Mouse (Mus musculus) neural tube, embryonic 15.5 days (tissue): ENCODE measurements around the gene Sdc4. TPM values are rescaled to one million over a fixed set of nuclear protein-coding genes. Genes with fewer than 3 reads are reported as not detected.
A peak's percentile ranks its signal among the peaks of the same experiment; 100 is the strongest.

Experiments
- ATAC-seq: fragments of 200-750 bp; cut with Nextera tagmentation; 2 replicates; pipeline ENCODE4 v1.8.0; 2017; ENCODE audit warnings: mild to moderate bottlenecking, moderate TSS enrichment, moderate library complexity; ENCODE audit not compliant: low FRiP score
- H3K27ac ChIP-seq: fragments of 300-500 bp; sonication (generic); replicated peaks from 2 replicates; pipeline ENCODE4 v1.5.1; 2015; ENCODE audit warnings: mild to moderate bottlenecking, inconsistent platforms
- H3K27me3 ChIP-seq: fragments of 300-500 bp; sonication (generic); replicated peaks from 2 replicates; pipeline ENCODE4 v1.6.1; 2015; ENCODE audit warnings: inconsistent platforms
- H3K36me3 ChIP-seq: fragments of 300-500 bp; sonication (generic); 2 replicates; pipeline ENCODE4 v1.6.1; 2015; ENCODE audit warnings: inconsistent platforms
- H3K4me1 ChIP-seq: fragments of 300-500 bp; sonication (generic); 2 replicates; pipeline ENCODE4 v1.6.1; 2015; ENCODE audit warnings: inconsistent platforms
- H3K4me2 ChIP-seq: fragments of 300-500 bp; sonication (generic); 2 replicates; pipeline ENCODE4 v1.6.1; 2015; ENCODE audit warnings: inconsistent platforms, mild to moderate bottlenecking, moderate library complexity
- H3K4me3 ChIP-seq: fragments of 300-500 bp; sonication (generic); replicated peaks from 2 replicates; pipeline ENCODE4 v1.5.1; 2015; ENCODE audit warnings: mild to moderate bottlenecking, inconsistent platforms
- H3K9ac ChIP-seq: fragments of 300-500 bp; sonication (generic); replicated peaks from 2 replicates; pipeline ENCODE4 v1.6.1; 2015; ENCODE audit warnings: mild to moderate bottlenecking, inconsistent platforms
- H3K9me3 ChIP-seq: fragments of 300-500 bp; sonication (generic); replicated peaks from 2 replicates; pipeline ENCODE4 v1.6.1; 2016; ENCODE audit warnings: inconsistent platforms
- WGBS: fragments of 180-500 bp; shearing (Covaris S2); methylation state at CpG from one replicate; pipeline ENCODE4 v1.1.7; 2015; ENCODE audit warnings: mixed read lengths; 5-methylcytosine and 5-hydroxymethylcytosine counted together
- polyA plus RNA-seq: library from polyadenylated mRNA; unstranded; fragments of >200 nt; fragmentation: Nextera tagmentation; extraction: Ambion mirVana; gene quantifications from 2 replicates; pipeline ENCODE4 v1.2.1, GENCODE M21; 2015

The Sdc4 gene
- polyA plus RNA-seq, 1 experiment from 2014 or later, result 9.0 TPM

DNA sequence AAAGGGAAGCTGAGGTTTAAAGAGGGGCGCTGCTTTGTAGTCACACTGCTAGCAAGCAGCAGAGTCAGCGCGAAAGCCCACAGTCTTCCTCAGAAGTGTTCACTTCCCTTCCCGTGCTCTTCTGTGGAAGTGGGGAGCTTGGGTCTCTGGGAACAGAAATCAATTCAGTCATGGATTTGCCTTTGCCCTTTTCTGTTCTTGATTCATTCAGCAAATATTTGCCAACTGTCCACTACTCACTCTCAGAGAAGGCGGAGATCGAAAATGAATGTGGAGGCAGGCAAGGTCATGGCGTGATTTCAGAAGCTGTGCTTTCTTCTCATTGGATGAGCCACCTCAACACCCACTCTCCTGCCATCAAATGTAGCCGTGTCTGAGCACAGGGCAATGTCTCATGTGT, 14.8 kb upstream of the Sdc4 start:
- H3K9me3 ChIP-seq, result no peaks in the 10 kb centered on the region
- 89% methylated on average over 8 of the region's 8 CpGs for WGBS
- H3K27me3 ChIP-seq, result no peaks in the 10 kb centered on the region
- H3K4me1 ChIP-seq, result peaks cover 23% of the 10 kb centered on the region
- no peak overlapping the region for H3K27ac ChIP-seq
- H3K4me3 ChIP-seq, result no peak overlapping the region
- ATAC-seq, result no peak
- H3K36me3 ChIP-seq, result 0 out of 2 replicates have a peak, but pooled peaks cover 8% of the 10 kb centered on the region
- no peak overlapping the region for H3K9ac ChIP-seq
- H3K4me2 ChIP-seq, result no peak overlapping the region

DNA sequence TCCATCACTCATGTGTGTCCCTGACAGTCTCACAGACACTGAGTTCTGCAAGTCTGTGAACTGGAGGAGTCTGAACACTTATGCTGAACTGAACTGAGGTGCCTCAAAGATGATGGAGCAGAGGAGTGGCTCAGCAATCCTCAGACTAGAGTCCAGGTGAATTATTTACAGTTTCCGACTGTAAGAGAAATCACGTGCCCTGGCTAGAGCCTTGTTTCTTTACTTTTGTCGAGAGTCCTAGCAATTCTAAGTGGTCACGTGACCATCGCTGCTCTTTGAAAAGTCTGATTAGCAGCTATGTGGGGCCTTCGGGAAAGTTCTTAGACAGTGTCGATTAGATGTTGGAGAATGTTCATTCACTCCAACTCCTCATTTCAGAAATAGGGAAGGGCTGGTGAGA, 14.3 kb upstream of the Sdc4 start:
- H3K4me3 ChIP-seq, result no peak overlapping the region
- no peak overlapping the region for H3K4me2 ChIP-seq
- ATAC-seq, result no peak
- no peak overlapping the region for H3K9ac ChIP-seq
- no peaks in the 10 kb centered on the region for H3K9me3 ChIP-seq
- H3K36me3 ChIP-seq, result 0 out of 2 replicates have a peak, but pooled peaks cover 2% of the 10 kb centered on the region
- peaks cover 22% of the 10 kb centered on the region for H3K4me1 ChIP-seq
- no peak overlapping the region for H3K27ac ChIP-seq
- WGBS, result 56% methylated on average over 7 of the region's 7 CpGs
- H3K27me3 ChIP-seq, result no peaks in the 10 kb centered on the region

DNA sequence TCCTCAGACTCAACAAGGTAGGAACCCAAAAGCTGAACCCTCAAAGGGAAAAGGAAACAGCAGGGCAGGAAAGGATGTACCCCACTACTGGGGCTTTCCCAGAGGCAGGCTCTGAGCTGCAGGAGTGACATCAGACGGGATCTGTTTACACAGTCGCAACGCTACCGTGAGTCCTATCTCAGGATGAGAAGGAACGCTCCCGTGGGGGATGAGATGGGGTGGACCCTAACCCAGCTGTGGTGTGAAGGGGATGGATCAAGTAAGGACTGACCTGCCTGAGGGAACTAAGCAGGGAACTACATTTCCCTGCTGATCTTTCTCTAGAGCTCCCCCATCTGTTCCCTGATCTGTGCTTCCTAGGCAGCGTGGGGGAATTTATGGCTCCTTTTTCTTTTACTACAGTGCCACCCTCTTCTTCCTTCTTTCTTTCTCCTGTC, 13.2 kb upstream of the Sdc4 start, which contains the start of gene Sys1:
TSS of gene Sys1 (plus strand) at position 101 of the 437 bp plus-strand sequence.
- Histone ChIP-seq H3K27ac (no peak within 1 kb of the TSS), H3K27me3 (no peaks in the 10 kb centered on the region), H3K4me2 (peak within 1 kb of the TSS; percentile 37), H3K36me3 (no peaks in the 10 kb centered on the region), H3K9me3 (no peaks in the 10 kb centered on the region), H3K4me3 (peak within 1 kb of the TSS; percentile 2; the same call in 1 of the 2 replicates), H3K9ac (peak within 1 kb of the TSS; percentile 2; the same call in 1 of the 2 replicates), H3K4me1 (peaks cover 11% of the 10 kb centered on the region)
- no peak for ATAC-seq
- 0% methylated on average over 7 of the region's 7 CpGs for WGBS

DNA sequence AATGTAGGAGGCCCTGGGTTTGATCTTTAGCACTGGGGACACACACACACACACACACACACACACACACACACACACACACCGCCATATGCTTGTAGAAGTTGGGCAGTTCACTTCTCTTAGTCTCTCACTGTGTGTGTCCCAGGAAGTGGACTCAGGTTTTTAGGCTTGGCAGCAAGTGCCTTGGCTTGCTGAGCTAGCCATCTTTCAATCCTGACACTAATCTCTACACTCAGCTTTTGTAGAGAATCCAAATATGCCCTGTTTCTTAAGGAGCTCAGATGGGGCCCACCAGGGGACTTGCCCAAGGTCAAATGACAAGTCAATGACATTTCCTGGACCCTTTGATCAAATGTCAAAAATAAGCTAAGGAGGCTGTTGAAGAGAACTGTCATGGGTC, 12.7 kb upstream of the Sdc4 start:
- H3K9ac ChIP-seq, result peak overlapping the region; percentile 2; the same call in 1 of the 2 replicates
- H3K4me2 ChIP-seq, result peak overlapping the region; percentile 37

DNA sequence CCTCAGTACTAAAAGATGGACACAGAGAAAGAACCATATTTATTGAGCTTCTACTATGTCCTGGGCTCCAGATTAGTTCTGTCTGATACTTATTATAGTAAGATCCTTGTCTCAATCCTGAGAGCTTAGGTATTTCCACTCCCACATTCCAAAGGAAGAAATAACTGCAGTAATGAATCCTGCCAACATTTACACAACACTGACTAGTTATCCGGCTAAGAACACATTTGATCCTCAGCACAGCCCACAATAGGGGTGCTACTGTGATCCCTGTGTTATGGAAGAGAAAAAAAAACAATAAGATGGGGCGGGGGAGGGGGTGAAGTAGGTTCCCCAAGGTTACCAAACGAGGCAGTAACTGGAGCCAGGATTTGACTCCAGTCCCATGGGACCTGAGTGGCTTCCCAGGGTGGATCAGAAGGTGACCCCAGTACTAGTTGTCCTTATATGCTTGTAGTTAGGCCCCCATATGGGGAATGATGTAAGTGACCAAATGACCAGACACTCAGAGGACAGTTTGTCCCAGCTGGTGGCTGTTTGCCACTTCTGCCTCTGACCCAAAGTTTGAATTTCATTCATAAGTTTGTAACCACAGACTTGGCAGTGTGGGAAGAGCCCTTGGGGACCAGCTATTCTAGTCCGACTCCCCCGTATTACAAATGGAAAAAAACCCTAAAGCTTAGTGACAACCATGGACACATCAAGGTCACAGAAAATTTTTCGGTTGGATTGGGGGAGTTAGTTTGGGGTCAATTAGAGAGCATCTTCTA, 11.9 kb upstream of the Sdc4 start:
- H3K9ac ChIP-seq, result no peak overlapping the region
- no peaks in the 10 kb centered on the region for H3K9me3 ChIP-seq
- no peak overlapping the region for H3K4me2 ChIP-seq
- no peaks in the 10 kb centered on the region for H3K27me3 ChIP-seq
- H3K36me3 ChIP-seq, result no peaks in the 10 kb centered on the region
- no peak for ATAC-seq
- H3K4me1 ChIP-seq, result peaks cover 7% of the 10 kb centered on the region
- no peak overlapping the region for H3K27ac ChIP-seq
- WGBS, result 77% methylated on average over 6 of the region's 6 CpGs
- no peak overlapping the region for H3K4me3 ChIP-seq

More for the DNA sequence above, 12.7 kb upstream of the Sdc4 start:
- no peaks in the 10 kb centered on the region for H3K9me3 ChIP-seq
- 88% methylated on average over 1 of the region's 1 CpGs for WGBS
- ATAC-seq, result no peak
- no peaks in the 10 kb centered on the region for H3K27me3 ChIP-seq
- no peak overlapping the region for H3K4me3 ChIP-seq
- H3K36me3 ChIP-seq, result no peaks in the 10 kb centered on the region
- H3K4me1 ChIP-seq, result peaks cover 7% of the 10 kb centered on the region
- no peak overlapping the region for H3K27ac ChIP-seq

DNA sequence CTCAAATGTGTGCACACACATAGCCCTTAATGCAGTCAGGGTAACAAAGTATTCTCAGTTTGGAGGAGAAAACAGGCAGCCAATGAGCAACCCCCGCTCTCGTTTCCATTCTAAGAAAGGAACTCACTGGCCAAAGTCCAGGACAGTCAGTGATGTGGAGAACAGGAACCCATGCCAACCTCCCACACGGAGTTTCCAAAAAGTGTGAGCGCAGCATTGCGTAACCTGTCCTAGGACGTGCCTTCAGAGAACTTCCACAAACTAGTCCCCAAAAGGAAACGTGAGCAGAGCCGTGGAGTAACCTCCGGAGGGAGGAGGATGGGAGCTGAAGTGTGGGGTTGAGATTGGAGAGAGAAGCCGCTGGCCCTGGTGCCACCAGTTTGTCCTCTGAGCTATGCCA, 11.2 kb upstream of the Sdc4 start:
- Histone ChIP-seq H3K4me3 (no peak overlapping the region), H3K9me3 (no peaks in the 10 kb centered on the region), H3K36me3 (no peaks in the 10 kb centered on the region), H3K9ac (no peak overlapping the region), H3K27me3 (no peaks in the 10 kb centered on the region), H3K4me2 (no peak overlapping the region), H3K4me1 (peaks cover 7% of the 10 kb centered on the region), H3K27ac (no peak overlapping the region)
- ATAC-seq, result no peak
- 86% methylated on average over 10 of the region's 10 CpGs for WGBS

DNA sequence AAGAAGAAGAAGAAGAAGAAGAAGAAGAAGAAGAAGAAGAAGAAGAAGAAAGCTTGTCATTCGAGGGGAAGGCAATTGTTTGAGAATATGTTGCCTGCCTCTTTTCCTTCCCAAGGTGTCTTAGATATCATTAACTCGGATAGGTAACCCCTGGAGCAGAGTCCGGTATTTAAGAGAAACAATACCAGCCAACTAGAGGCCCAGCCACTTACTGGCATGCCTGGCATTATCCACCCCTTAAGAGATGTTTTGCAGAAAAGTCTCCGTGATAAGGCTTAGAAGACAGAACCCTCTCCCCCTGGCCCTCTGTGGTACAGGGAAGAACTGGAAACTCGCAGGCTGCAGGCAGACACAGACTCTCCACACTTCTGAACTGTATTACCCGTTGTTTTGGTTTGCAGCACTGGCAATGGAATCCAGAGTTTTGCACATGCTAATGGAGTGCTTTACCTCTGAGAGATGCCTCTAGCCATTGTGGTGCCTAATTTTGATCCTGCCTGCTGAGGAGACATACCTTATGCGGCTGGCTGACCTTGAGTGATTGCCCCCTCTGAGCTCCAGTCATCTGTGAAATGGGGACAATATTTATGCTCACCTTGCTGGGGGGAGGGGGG, 10.3 kb upstream of the Sdc4 start:
- no peak overlapping the region for H3K4me3 ChIP-seq
- no peak overlapping the region for H3K4me2 ChIP-seq
- peaks cover 7% of the 10 kb centered on the region for H3K4me1 ChIP-seq
- no peaks in the 10 kb centered on the region for H3K9me3 ChIP-seq
- WGBS, result 77% methylated on average over 7 of the region's 7 CpGs
- no peak overlapping the region for H3K27ac ChIP-seq
- ATAC-seq, result no peak
- H3K27me3 ChIP-seq, result no peaks in the 10 kb centered on the region
- no peaks in the 10 kb centered on the region for H3K36me3 ChIP-seq
- H3K9ac ChIP-seq, result no peak overlapping the region

DNA sequence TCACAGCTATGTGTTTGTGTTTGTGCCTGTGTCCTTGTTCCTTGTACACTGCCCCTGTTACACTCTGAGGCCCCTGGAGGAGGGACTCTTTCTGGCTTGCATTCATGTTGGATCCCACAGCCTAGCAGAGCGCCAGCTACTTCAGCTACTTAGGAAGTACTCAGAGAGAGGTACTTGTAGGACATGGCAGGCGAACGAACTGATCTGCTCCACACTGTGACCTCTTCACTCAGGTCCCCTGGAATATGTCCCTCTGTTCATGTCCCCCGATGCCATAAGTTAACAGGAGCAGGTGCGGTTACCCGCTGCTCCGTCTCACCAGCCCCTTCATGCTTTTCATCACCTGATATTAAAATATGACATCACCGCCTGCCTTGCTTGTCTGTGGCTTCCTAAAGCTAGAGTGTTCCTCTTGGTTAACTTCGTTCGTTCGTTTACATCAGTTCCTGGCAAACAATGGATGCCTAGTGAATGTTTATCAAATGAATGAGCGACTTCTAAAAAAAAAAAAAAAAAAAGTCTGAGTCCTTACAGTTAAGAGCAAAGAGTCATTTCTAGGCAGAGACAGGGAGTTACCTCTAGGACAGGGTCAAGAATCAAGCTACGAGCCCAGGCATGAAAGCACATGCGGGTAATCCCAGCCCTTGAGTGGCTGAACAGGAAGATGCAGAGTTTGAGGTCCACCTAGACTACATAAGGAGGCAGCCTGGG, 9.5 kb upstream of the Sdc4 start:
- WGBS, result 86% methylated on average over 14 of the region's 14 CpGs

DNA sequence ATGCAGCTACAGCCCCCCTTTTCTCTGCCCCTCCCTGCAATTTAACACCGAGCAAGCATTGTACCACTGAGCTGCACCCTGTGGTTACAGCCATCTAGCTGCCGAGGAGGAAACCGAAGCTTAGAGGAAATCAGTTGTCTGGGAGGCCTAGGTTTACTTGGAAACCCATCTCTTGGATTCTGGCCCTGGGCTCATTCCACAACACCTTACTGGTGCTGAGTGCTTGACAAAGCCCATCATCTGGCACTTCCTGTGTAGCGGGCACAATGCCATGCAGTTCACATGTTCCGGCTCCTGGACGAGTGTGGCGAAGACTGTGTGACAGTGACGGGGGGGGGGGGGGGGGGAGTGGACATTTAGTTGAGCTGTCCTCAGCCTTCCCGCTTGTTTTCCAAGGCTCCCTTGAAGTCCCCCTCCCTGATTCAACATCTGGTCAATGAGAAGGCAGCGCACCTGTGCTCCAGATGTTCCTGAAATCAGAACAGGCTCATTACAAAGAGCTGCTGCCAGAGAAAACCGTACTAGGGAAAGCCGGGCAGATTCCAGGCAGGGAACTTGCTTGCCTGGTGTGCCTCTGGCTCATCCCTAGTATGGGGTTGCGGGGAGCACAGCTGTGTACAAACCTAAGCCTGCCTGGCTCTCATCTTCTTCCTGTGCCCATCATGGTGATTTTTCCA, 8.5 kb upstream of the Sdc4 start:
- Histone ChIP-seq H3K4me2 (no peak overlapping the region), H3K4me3 (no peak overlapping the region), H3K9ac (no peak overlapping the region), H3K36me3 (no peaks in the 10 kb centered on the region), H3K27me3 (no peaks in the 10 kb centered on the region), H3K27ac (no peak overlapping the region), H3K9me3 (no peaks in the 10 kb centered on the region), H3K4me1 (peaks cover 7% of the 10 kb centered on the region)
- no peak for ATAC-seq
- 50% methylated on average over 12 of the region's 13 CpGs for WGBS

More for the DNA sequence above, 9.5 kb upstream of the Sdc4 start:
- H3K4me2 ChIP-seq, result no peak overlapping the region
- no peaks in the 10 kb centered on the region for H3K36me3 ChIP-seq
- ATAC-seq, result no peak
- no peak overlapping the region for H3K27ac ChIP-seq
- no peak overlapping the region for H3K4me3 ChIP-seq
- H3K4me1 ChIP-seq, result peaks cover 7% of the 10 kb centered on the region
- H3K27me3 ChIP-seq, result no peaks in the 10 kb centered on the region
- no peaks in the 10 kb centered on the region for H3K9me3 ChIP-seq
- H3K9ac ChIP-seq, result no peak overlapping the region

DNA sequence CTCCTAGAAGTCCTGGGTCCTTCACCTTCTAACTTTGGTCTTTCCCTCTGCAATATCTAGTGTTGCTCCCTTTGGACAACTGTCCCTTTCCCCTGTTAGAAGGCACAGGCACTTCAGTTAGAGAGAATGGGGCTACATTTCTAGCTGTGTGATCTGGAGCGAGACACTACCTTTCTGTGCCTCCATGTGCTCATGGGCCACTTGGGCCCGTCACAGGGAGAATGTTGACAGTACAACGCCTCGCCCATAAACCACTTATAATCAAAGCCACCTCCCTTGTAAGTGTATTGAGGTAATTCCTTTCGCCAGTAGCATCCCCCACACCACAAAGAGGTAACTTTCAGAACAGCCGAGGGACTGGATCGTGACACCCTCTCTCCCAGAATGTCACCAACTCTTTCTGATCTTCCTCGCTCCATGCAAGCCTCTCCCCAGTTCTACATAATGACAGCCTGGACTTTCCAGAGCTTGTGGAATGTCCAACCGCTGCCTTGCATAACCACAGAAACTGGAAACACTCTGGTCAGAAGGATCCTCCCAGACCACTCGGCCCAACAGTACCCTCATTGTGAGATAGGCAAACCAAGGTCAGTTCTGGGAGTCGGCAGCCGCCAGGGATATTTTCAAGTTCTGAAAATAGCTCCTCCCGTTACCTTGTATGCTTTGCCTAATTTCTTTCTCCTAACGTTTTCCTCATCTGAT, 5.8 kb upstream of the Sdc4 start:
- Histone ChIP-seq H3K27ac (no peak overlapping the region), H3K4me3 (no peak overlapping the region), H3K9ac (no peak overlapping the region), H3K36me3 (no peaks in the 10 kb centered on the region), H3K4me1 (no peaks in the 10 kb centered on the region), H3K27me3 (no peaks in the 10 kb centered on the region), H3K9me3 (no peaks in the 10 kb centered on the region), H3K4me2 (no peak overlapping the region)
- no peak for ATAC-seq
- 86% methylated on average over 14 of the region's 14 CpGs for WGBS

DNA sequence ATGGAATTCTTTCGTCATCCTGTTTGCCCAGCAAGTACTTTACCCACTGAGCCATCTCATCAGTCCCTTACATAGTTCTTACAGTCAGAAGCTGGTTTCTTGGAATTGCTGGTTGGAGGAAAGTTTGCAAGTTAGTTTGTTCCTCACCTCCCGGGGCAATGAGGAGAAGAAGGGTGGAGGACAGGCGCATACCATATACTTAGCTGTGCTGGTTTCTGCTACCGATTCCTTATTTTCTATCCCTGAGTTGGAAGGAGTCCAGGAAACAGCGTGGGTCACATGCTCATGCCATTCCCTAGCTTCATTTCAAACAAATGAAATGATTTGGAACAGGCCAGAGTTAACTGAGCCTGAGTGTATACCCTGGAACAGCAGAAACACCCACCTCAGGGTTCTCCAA, 5.2 kb upstream of the Sdc4 start:
- WGBS, result 77% methylated on average over 5 of the region's 5 CpGs
- Histone ChIP-seq H3K27me3 (0 out of 2 replicates have a peak, but pooled peaks cover 2% of the 10 kb centered on the region), H3K27ac (no peak overlapping the region), H3K9ac (no peak overlapping the region), H3K4me2 (no peak overlapping the region), H3K4me3 (no peak overlapping the region), H3K4me1 (no peaks in the 10 kb centered on the region), H3K9me3 (no peaks in the 10 kb centered on the region), H3K36me3 (no peaks in the 10 kb centered on the region)
- ATAC-seq, result no peak
